Mouse (Mus musculus): ENCODE data around the gene Kif17.

The Kif17 gene

DNA sequence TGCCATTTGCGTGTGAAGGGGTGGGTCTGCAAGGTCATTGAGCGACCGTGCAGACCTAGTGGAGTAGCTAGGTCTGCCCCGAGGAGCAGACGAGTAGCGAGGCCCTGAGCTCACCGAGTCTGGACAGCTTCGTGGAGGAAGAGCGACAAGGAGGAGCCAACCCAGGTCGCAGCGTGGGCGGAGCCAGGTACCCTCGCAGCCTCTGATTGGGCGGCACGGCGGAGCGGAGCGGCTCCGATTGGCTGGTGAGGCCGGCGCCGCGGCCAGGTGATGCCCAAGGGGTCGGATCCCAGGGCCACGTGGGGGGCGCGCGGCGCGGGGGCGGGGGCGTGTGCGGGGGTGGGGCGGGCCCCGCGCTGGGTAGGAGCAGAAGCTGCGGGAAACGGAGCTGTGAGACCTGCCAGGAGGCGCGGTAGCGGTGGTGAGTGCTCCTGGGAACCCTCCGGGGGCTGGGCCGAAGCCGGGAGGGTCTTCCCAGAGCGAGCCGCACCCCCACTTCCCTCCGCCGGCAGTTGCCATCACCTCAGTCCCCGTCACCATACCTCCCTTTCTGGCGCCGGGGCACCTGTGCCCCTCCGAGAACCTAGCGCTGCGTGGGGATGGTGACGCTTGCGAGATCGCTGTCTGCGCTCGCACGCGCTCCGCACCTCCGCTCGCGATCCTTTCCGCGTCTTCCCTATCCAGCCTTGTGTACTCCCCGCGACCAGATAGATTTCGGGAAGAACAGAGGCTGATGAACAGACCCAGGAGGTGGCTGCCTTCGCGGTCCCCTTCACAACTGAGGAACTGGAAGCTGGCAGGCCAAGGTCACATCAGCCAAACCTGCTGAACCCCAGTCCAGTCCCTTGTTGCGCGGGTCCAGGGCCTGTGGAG, at the start of gene Kif17, which contains the start of gene Sh2d5:
Kif17 (plus strand) TSS at position 348 of the 873 bp plus-strand sequence.
Sh2d5 (plus strand) TSS at position 316 of the 873 bp plus-strand sequence.
- peak; percentile 89 for DNase-seq (ENCODE audit: low spot score)

DNA sequence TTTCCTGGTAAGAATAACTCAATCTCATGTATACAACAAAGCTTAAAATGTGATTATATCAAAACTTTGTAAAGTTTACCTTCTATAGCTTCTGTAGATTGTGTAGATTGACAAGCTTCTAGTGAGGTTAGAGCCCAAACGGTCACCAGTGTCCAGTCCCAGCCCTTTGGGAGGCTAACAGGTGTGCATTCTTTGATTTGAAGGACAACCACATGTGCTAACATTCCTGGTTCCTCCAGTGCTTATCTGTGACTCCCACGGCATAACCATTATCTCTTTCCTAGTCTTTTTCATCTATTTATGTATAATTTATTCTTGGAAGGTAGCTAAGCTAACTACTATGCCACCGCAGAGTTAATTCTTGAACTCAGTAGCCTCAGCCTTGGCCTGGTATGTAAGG, 49.5 kb upstream of the Kif17 start:
- DNase-seq (ENCODE audit: low spot score) = no peak

DNA sequence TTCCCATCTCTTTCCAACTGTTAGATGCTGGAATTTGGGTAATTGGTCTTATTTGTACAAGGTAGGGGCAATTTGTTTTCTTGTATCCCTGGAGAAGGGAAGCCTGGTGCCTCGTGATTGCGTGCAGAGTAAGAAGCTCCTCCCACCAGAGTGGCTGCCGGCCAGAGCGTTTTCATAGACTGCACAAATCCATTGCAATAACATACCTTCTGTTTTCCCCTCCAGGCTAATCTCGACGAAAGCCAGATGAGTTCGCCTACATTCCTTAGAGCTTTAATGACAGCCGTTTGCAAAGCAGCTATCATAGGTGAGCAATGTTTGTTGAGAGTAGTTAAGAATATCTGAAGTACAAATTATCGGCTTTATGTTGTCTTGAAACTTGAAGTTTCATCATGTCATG, 48.5 kb upstream of the Kif17 start:
- DNase-seq (ENCODE audit: low spot score) = no peak

DNA sequence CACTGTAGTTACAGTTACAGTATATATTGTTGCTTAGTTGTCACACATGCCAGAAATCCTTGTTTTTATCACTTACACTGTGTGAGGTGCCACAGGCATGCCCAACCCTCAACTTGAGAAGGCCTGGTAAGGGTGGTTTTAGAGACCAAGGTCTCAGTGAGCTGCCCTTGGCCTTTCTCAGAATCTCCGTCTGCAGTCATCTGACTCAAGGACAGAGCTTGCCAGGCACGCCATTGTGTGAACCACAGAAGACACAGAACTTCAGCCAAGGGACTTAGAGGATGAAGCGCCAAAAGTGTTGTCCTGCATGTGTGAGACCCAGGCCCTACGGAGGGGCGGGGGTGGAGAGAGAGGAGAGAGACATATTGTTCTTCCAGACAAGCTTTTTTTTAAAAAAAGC, 40.1 kb upstream of the Kif17 start:
- no peak for DNase-seq (ENCODE audit: low spot score)

DNA sequence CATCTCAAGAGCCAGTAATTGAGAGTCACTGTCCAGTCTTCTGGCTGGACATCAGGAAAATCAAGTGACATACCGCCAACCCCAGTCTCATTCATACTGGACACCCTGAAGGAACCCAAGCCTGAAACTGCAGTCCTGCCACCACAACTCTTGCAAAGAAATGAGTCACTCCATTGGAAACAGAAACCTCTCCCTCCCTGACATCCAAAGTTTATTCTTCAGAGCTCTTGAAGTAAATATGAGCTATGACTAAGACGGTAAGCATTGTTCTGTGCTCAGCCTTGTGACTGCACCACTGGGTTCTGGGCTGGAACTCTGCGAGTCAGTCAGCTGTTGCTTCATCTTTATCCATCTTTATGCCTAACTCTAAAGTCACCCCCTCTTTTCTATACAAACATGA, 36.4 kb upstream of the Kif17 start:
- no peak for DNase-seq (ENCODE audit: low spot score)

DNA sequence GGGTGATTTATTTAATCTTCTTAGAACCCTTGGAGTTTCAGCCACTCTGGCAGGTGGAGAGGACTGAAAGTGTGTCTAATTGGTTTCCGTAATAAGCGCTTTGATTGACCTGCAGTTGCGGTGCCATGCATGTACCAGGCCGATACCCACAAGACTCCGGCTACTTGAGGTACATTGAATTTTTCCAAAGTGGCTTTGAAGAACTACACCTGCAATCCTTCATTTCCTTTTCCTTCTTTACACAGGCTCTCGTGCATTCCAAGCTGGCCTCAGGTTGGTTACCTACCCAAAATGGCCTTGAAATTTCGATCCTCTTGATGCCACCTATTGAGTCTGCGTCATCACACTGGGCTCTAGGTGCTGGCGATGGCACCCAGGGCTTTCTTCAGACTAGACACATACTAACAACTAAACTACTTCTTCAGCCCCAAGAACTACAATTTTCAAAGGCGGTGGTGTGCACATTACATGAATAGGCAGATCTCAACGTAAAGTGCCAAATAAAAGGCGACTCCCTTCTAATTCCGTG, 34.5 kb upstream of the Kif17 start:
- DNase-seq (ENCODE audit: low spot score) = no peak

DNA sequence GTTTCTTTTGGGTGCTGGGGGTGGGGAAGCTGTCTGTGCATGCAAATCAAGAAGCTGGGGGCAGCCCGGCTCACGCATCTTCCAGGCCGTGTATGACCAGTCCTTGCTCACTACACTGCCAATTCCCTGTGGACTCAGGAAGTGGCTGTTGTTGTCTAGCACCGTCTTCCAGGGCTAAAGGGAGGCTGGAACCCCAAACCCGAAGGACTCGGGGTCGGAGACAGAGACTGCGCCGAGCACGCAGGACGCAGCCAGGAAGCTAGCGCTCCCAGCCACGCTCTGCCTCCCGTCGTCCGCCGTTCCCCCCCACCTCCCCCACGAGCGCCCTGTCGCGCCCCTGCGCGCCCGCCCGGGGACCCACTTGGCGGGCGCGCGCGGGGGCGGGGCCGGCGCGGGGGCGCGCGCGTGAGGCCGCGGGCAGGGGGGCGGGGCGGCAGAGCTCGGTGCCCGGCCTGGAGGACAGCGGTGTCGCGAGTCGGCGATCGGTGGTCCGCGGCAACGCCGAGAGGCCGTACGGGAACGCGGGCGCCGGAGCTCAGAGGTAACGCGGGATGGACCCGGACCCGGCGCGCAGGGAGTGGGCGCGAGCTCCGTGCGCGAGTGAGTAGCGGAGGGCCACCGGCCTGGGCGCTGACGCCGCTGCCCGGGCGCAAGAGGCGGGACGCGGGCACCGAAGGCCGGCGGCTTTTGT, 33.9 kb upstream of the Kif17 start, which contains the start of gene Hp1bp3:
Hp1bp3 (plus strand) TSS at position 97 of the 691 bp plus-strand sequence.
- peak; percentile 55 for DNase-seq (ENCODE audit: low spot score)

DNA sequence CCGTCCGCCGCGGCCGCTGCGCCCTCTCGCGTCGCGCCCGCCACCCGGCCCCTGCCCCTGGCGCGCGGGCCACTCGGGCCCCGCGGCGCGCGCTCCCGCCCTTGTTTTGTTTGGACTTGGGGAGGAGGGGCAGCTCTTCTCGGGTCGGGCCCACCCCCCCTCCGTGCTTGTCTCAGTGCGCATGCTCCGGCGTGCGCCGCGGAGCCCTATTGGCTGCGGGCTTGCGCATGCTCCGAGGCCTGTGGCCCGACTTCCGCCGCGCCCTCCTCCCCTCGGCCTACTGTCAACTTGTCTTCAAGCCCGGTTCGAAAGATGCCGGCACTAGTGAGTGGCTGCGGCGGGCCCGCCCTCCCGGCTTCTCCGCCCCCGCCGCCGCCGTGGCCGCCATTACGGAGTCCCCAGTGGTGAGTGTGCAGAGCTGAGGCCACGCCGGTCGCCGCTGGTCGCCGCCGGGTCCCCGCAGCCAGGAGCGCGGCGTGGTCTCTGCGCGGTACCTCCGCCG, 33.3 kb upstream of the Kif17 start:
- peak; percentile 97 for DNase-seq (ENCODE audit: low spot score)

DNA sequence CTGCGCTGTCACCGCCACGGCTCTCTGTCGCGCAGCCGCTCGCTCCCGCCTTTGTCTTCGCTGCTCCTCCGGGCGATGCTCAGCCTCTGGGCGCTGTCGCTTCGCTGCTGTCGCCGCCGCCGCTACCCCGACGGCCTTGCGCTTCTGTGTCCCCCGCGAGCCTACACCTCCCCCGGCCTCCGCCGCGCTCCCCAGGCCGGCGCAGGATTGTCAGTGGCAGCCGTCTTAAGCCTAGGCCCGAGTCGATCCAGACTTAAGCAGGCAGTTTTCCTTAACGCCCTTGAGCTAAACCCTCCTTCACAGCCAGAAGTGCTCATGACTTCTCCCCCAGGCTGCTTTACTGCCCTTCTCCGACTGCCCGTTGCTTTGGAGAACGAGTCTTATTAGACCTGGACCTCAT, 32.8 kb upstream of the Kif17 start:
- no peak for DNase-seq (ENCODE audit: low spot score)

DNA sequence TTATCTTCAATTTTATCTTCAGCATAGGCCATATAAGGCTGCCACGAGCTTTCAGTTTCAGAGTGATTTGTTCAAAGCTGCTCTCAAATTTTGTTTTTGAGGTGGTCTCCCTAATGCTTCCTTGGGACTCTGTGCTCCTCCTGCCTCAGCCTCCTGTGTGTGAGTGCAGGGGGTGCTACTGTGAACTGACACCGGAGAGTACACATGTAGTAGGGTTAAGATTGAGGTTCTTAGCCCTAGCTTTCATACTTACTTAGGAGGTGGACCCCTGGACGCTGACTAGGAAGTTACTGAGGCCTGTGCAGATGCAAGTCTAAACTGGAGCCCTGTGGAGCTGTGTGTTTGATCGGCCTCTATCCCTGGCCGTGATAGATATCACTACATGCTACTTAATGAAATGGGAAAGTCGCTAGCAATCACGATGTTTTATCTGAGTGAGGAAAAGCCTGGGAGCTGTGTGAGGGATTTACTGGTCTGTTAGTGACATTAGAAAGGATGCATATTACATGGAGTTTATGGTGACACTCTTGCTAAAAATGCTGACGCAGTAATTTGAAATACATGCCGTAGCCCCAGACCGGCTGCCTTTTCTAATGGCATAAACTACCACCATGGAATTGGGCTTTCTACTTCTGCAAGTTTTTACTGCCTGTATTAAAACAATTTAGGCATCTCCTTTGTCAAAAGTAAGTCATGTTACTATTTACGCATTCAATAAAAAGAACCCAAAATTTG, 32.1 kb upstream of the Kif17 start:
- no peak for DNase-seq (ENCODE audit: low spot score)

DNA sequence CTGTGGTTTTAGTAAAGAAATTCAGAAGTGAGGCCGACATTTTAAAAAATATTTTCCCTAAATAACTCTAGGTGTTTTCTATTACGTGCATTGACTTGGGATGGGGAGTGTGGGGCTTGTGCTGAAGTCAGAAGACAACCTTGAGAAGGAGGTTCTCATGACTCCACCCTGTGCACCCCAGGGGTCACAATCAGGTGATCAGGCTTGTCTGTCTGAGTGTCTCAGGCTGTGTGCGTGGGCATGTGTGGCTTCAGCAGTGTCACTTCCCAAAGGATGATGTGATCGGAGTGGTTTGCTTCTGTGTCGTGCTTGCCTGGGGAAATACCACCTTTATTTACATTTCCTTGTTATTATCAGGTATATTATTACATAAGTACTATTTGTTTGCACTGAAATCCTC, 30.9 kb upstream of the Kif17 start:
- no peak for DNase-seq (ENCODE audit: low spot score)

DNA sequence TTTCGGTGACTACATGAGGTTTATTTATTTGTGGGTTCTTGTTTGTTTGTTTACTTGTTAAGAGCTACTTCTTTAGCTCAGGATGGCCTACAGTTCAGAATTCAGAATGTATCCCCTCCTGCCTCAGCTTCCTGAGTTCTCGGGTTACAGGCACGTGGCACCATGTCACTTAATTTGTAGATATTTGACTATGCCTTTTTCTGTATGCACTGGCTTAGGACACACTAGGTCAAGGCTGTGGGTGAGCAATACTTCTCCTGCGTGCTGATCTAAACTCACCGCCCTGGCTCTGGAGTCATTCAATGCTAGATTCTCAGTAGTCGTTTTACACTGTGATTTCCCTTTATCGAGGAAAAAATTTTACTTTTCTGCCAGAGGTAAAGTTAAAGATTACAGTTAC, 29.5 kb upstream of the Kif17 start:
- no peak for DNase-seq (ENCODE audit: low spot score)

DNA sequence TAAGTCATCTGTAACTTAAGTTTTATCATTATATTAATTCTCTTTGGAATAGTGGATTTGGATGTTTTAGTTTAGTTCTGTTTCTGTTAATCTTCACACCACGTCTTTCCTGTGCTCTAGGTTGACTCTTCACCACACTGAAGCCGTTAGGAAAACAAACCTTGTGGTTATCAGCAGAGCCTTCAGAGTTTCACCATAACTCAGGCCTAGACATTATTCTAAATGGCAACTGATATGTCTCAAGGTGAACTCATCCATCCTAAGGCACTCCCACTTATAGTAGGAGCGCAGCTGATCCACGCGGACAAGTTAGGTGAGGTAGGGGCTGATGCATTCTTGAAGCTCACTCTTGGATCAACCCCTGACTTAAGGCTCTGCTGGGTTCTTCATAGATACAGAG, 28.8 kb upstream of the Kif17 start:
- no peak for DNase-seq (ENCODE audit: low spot score)

DNA sequence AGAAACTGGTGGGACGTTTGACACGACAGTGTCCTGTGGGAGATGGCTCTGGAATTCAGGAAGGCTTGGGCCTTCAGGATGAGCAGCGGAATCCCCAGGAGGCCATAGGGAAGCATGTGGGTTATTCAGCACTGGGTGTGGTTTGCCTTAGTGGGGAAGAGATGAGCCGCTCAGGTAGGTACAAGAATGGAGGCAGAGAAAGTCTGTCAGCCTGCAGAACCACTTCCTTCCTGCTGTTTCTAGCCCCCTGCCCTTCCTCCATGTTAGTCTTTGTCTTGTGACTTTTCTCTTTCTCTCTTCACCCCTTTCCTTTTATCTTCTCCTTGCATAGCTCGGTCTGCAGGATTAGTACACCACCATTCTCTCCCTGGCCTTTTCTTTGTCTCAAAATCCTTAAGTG, 27.8 kb upstream of the Kif17 start:
- no peak for DNase-seq (ENCODE audit: low spot score)

DNA sequence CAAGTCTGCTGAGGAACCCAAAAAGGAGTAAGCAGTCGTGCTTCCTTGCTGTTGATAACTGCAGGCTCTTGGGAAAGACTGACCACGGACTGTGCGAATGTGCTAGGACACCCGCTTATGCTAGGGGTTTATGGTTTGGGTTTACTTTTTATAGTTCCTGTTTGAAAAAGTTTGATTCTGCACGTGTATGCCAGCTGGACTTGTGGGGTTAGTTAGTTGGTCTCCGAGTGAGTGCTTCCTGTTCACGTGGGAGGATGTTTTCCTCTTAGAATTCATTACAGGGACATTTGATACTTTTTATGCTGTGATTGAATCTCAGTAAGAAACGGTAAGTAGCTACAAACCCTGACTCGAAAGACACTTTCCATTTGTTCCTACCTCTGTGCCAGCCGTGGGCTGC, 26.6 kb upstream of the Kif17 start:
- no peak for DNase-seq (ENCODE audit: low spot score)

DNA sequence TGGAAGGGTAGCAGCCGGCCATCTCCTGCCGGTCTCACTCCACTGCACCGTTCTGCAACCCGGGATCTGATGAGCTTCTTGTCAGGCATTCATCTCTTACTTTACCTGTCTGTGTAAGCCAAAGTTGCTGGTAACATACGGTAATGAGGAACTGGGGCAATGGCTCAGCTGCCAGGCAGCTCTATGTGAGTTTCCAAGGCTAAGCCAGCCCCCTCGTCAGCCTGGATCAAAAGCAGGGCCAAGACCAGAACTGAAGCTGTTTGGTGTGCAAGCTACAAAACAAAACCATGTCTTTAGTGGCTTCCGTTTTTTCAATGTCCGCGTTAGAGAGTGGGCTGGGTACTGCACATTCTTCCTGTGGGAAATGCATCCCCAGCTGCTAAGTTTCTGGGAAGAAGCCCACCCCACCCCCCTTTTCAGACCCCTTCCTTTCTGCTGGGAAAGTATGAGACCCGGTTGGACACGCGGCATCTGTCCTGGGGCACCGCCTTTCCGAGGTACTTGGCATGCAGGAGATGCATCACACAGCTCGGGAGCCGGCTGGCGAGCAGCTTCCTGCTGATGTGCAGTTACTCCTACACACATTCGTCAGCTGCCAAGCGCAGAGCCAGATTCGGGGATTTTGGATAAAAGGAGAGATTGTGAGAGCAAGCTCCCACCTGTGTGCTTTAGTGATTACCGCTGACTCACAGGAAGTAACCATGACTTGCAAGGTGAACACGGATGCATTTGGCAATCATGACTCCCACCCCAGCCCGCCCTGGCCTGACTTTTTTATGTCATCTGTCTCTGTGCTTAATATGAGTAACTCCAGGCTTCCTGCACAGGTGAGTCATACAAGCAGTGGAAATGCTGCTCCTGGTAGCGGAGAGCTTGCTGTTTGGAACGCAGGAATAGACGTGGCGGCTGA, 3.2 kb upstream of the Kif17 start:
- DNase-seq (ENCODE audit: low spot score) = peak; percentile 82

DNA sequence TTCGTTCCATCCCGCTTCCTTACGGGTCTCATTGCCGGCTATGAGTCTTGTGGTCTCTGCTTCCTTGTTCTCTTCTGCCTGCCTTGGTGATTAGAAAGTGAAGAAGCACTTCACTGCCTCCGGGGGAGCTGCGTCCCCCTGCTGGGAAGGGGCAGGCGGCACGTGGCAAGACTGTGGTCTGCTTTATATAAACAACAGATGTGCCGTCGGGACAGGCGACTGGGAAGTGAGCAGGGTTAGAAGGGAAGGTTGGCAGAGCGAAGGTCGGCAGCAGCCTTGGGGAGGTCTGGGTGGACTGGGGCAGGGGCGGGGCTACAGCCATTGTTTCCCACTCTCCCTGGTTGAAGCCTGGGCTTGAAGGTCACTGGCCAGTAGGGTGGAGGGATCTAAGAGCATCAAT, 1.6 kb downstream of the Kif17 start:
- DNase-seq (ENCODE audit: low spot score) = no peak

DNA sequence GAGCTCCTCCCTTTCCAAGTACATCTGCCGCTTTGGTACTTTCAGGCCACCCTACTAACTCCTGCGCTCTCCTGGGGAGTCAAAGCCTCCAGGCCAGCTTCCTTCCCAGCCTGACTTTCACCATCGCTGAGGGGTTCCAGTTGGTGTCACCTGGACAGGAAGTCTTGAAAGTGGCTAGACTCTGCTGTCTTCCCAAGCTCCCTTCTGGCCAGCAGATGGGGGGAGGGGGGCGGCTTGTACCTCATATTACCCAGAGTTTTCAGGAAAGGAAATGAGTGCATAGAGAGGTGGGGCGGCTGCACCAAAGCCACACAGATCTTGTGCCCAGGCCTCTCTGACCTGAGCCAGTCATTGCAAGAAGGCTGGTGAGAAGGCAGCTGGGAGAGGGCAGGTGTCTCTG, 2.0 kb downstream of the Kif17 start:
- no peak for DNase-seq (ENCODE audit: low spot score)

DNA sequence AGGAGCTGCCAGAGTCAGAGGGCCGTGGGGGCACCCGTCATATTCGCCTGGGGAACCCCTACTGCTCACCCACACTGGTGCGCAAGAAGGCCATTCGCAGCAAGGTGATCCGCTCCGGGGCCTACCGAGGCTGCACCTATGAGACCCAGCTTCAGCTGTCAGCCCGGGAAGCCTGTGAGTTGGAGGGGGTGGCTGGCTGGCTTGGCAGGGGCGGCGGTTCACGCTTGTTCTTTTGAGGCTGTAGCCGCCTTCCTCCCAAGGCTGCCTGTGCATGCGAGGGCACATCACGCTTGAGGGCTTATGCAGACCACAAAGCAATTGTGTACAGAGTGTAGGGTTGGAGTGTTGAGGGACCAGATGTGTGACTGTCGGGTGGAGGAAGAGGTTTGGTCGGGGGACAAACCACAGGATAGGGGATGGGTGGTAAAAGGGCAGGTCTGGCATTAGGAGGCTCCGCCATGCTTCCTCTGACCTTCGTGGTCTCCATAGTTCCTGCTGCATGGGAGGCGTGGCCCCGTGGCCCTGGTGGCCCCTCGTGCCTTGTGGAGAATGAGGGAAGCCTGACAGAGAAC, 7.0 kb downstream of the Kif17 start:
- DNase-seq (ENCODE audit: low spot score) = no peak

DNA sequence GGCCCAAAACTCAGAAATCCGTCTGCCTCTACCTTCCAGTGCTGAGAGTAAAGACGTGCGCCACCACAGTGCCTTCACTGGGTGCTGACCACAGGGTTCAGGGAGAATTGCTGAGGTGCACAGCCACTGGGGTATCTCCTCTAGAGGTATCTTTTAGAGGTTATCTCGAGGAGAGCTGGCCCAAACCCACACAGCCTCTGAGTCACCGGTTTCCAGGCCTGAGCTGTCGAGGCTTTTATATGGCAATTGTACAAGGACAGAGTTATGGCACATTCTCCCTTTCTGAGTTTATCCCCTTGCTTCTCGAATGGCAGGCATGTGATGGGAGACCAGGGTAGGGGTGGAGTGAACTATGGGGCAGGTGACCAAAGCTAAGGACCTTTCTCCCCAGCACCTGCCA, 8.4 kb downstream of the Kif17 start:
- DNase-seq (ENCODE audit: low spot score) = no peak

DNA sequence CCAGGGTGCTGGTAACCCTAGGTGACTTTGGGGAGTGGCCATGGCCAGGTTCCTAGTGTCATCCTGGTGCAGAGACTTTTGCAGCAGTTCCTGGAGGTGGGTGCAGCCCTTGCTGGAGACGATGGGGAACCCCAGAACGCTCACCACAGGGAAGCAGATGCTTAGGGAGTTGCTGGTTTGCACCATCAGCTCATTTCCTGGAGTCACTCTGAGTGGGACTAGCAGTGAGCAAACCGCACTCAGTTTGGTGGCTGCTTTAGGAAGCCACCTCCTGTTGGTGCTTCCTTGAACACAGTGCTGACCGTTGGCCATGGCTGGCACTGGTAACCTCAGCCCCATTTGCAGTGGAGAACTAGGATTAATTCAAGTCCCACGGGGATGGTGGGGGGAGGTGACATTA, 9.2 kb downstream of the Kif17 start:
- DNase-seq (ENCODE audit: low spot score) = no peak

Data from left cerebral cortex, adult 11 months (tissue).